Mouse (Mus musculus) hindlimb bud, embryonic 11.5 days (tissue): ENCODE data around the gene Hlx.

Experiments
- DNase-seq: peaks from one replicate; pipeline ENCODE4 v3.0.0-alpha.2; 2012; ENCODE audit warnings: low read depth, low spot score; ENCODE audit errors: extremely low spot score

Hlx gene

GRCm38 (mm10) chr1:184717016-184717568 lies 15.3 kb downstream of the Hlx start:
- DNase-seq, result no peak

- no peak for DNase-seq
Observed at GRCm38 (mm10) chr1:184716117-184716516, 16.3 kb downstream of the Hlx start.

- DNase-seq, result no peak
Observed at GRCm38 (mm10) chr1:184715693-184716092, 16.7 kb downstream of the Hlx start.

- DNase-seq, result no peak
Observed at GRCm38 (mm10) chr1:184714515-184714914, 17.9 kb downstream of the Hlx start.

- DNase-seq, result no peak
Observed at GRCm38 (mm10) chr1:184713716-184714115, 18.7 kb downstream of the Hlx start.

- DNase-seq, result no peak
Observed at GRCm38 (mm10) chr1:184707532-184708248, 24.7 kb downstream of the Hlx start.

- DNase-seq, result no peak
Observed at GRCm38 (mm10) chr1:184704901-184705300, 27.5 kb downstream of the Hlx start.

GRCm38 (mm10) chr1:184699295-184699694 lies 33.1 kb downstream of the Hlx start:
- no peak for DNase-seq

- DNase-seq, result no peak
Observed at GRCm38 (mm10) chr1:184695451-184695850, 37.0 kb downstream of the Hlx start.

- DNase-seq, result no peak
Observed at GRCm38 (mm10) chr1:184692204-184692904, 40.1 kb downstream of the Hlx start.

GRCm38 (mm10) chr1:184691240-184691639 lies 41.2 kb downstream of the Hlx start:
- DNase-seq, result no peak

- DNase-seq, result no peak
Observed at GRCm38 (mm10) chr1:184688026-184688425, 44.4 kb downstream of the Hlx start.

GRCm38 (mm10) chr1:184687512-184687911 lies 44.9 kb downstream of the Hlx start:
- DNase-seq, result no peak

GRCm38 (mm10) chr1:184683541-184683940 lies 48.9 kb downstream of the Hlx start:
- no peak for DNase-seq

- DNase-seq, result no peak
Observed at GRCm38 (mm10) chr1:184679416-184679965, 52.9 kb downstream of the Hlx start.

- DNase-seq, result no peak
Observed at GRCm38 (mm10) chr1:184677641-184678040, 54.8 kb downstream of the Hlx start.
